Mouse (Mus musculus) cerebellum, adult 9-11 months (tissue): ENCODE results near the gene Plscr2.

ENCODE experiments used
- DNase-seq: peaks from one replicate; pipeline ENCODE4 v3.0.0; 2022

Plscr2 gene

DNA sequence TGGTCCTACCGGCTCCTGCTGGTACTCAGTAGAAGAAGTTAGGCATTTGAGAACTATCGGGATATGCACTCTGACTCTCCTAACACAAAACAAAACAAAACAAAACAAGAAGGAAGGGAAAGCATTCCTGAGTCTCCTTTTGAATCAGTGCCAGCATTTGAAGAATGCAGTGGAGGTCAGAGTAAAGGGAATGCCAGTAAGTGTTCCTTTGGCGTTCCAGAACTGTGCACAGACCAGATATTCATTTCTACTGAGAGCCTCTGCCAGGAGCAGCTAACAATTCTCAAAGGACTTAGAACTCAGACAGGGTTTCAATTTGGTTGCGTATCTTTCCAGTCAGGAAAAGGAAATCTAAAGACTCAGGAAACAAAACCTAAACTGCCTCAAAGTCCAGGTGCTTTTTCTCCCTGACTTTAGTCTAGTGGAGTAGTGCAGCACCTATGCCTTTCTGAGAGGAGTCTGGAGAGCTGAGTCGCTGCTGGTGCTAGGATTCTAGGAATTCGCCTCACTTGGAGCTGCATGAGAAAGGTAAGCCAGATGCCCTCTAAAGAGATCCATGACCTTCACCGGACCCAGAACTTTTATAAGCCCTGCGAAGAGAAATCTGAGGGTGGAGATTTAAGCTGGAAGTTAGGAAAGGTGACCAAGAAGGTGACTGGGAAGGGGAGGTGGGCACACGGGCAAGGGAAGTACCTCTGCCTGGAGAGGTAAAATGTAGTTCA lies at the start of gene Plscr2:
Gene Plscr2, plus strand, starts transcription at position 117 of the 722 bp plus-strand sequence.
- no peak for DNase-seq

GRCm38 (mm10) chr9:92226127-92226655 lies 49.2 kb upstream of the Plscr2 start:
- no peak for DNase-seq

- DNase-seq = no peak
Observed at GRCm38 (mm10) chr9:92226795-92227194, 48.6 kb upstream of the Plscr2 start.

- no peak for DNase-seq
Observed at GRCm38 (mm10) chr9:92228867-92229832, 46.3 kb upstream of the Plscr2 start.

GRCm38 (mm10) chr9:92229833-92230205 lies 45.6 kb upstream of the Plscr2 start:
- no peak for DNase-seq

DNA sequence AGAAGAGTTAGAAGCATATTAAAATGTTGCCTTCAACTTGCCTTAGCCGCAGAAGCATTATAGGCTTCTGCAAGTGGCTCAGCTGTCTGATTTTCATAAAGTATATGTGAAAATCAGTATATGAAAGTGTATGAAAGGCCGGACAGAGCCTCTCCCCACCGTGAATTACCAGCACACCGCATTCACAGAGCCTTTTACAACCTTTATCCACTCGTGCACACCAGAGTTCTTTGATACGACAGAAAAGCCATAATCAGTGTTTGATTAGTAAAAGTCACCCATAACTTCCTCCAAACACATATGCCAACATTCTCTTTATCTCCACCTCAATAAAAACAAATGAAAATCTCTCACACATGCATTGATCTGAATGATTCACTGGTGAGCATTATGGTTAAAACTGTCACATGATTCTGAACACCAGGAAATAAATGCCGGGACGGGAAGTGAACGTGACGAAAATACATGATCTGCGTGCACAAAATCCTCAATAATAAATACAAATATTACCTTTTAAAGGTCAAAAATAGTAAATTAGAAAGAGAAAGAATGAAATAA lies 40.4 kb upstream of the Plscr2 start:
- no peak for DNase-seq

GRCm38 (mm10) chr9:92248773-92249446 lies 26.5 kb upstream of the Plscr2 start:
- no peak for DNase-seq

DNA sequence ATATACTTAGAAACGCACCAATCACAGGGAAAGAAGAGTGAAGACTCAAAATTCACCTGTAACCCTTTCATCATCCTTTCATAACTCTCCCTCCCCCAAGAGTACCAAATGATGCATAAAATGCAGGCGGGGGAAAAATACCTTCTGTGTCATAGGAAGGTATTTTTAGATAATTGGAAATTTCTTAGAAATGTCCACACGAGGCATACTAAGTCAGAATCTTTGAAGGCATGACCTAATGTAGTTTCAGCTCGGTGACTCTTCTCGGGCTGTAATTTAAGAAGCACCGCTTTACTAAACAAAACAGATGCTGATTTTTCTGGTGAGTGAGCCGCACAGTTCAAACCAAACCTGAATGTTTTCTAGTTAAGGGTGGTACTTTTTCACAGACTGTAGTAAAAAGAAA lies 26.0 kb upstream of the Plscr2 start, which contains the start of gene Plscr1:
Gene Plscr1, plus strand, starts transcription at position 304 of the 406 bp plus-strand sequence.
- no peak for DNase-seq

DNA sequence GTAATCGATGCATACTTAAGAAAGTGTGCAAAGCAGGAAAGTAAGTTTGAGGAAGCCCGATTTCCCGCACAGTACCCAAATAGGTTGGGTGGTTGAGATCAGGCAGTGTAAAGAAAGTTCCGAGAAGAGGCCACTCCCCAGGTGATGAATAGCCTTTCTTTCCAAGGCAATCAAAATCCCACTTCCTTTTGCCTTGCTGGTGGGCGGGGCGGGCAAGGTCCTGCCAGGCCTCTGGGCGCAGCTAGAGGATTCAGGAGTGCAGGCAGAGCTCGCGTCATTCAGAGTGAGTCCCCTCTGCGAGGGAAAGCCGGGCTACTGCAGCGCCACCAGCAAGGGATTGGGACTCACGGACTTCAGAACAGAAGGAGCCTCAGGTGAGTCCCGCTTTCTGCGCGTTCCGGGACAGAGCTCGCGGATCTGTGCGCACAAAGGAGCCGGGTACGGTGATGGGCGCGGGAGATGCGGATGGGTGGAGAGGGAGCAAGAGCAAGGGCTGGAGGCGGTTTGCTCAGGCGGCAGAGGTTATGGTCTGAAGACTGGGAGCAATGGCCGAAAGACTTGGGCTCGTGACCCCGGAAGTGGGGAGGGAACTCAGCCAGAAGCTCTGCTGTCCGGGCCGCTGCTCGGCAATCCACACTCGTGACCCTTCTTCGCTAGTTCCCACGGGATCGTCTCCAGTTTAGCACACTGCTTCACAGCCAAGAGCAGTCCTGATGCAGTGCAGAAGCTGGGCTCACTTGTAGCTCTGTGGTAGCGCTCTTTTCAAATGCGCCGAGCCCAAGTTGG lies 25.2 kb upstream of the Plscr2 start:
- peak; percentile 22 for DNase-seq

- no peak for DNase-seq
Observed at GRCm38 (mm10) chr9:92252718-92253117, 22.7 kb upstream of the Plscr2 start.

GRCm38 (mm10) chr9:92253585-92254321 lies 21.6 kb upstream of the Plscr2 start:
- DNase-seq = no peak

DNA sequence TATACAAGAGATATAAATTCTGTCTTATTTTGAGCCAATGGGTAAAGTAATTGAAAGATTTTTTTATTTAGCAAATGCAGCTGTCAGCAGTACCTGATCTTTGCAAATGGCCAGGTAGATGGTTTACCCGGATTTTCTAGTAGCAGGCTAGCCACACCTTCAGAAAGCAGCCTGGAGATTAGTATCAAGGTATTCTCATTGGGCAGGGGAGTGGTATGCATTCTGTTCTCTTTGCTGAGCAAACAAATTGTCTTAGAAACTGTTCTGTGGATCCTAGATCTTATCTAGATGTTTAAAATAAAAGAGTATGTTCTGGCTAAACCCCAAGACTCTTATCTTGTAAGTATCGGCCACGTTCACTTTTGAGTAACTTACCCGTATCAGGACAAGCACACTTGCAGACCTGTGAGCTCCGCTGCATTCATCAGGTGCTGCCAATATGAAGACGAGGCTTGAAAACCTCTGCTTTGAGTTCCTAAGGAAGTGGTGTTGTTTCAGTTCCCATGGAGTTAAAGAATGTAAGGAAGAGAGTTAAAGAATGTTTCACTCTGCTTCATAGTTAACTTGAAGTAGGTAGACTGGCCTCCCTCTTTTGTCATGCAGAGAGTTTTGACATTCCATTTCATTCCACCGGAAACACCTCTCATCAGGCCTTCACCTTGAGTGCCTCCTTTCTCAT lies 14.8 kb upstream of the Plscr2 start:
- no peak for DNase-seq

DNA sequence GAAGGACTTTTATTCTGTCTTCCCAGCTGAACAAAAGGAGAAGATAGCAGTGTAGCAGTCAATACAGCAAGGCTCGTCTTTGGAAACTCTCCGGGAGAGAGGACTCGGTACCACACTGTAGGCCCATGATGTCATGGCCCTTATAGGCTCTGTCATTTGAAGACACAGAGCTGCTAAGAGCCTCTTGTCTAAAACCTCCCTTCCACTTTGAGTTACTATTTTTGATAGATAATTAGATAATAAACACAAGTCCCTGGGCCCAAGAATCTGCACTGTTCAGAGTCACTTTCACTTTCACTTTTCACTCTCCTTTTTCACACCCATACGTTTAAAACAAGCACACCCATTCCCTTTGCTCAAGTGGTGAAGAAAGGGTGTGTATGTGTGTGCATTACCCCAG lies 9.7 kb upstream of the Plscr2 start:
- no peak for DNase-seq

GRCm38 (mm10) chr9:92266558-92267171 lies 8.7 kb upstream of the Plscr2 start:
- no peak for DNase-seq

GRCm38 (mm10) chr9:92267732-92268131 lies 7.7 kb upstream of the Plscr2 start:
- DNase-seq = no peak

DNA sequence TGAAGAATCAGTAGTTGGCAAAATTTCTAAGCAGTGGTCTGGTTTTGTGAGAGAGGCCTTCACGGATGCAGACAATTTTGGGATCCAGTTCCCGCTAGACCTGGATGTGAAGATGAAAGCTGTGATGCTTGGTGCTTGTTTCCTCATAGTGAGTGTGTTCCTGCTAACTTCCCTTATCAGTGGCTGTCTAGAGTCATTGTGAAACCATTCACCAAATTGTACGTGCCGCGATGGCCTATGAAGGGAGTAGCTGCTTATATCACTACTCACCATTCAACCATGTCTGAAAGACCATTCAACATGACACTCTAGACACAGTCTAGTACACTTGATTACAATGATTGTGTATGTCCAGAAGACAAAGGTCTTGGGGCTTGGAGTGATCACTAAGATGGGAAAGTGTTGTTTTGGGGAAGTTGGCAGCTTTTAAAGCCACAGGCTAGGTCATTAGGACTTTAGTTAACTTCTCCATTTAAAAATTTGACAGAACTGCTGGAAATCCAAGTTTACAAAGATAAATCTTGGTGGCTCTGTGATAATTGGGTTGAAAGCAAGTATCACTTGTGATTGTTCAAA lies 5.5 kb upstream of the Plscr2 start:
- DNase-seq = no peak

- DNase-seq = peak; percentile 16
Observed at GRCm38 (mm10) chr9:92270927-92271326, 4.5 kb upstream of the Plscr2 start.

DNA sequence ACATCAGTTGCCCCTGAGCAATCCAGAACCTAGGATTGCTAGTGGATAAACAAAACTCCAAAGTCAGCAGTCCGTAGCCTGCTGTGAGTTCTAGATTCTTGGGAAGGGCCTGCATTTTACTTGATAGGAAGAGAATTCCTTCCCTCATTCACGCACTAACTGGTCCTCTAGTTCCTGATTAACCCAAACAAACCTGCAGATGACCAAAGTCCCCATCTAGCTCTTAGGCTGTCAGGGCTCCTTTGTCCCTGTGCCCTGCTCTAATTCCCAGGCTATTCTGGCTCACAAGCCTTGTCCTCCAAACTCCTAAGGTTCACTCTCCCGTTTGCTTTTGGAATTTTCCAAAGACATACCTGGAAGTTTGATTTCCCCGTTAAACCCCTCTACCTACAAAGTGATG lies 2.8 kb upstream of the Plscr2 start:
- no peak for DNase-seq

GRCm38 (mm10) chr9:92273271-92273670 lies 2.1 kb upstream of the Plscr2 start:
- DNase-seq = no peak
